Mouse (Mus musculus) gastrocnemius, postnatal 14 days (tissue): ENCODE results near the gene March9. TPM values are rescaled to one million over a fixed set of nuclear protein-coding genes. Genes with fewer than 3 reads are reported as not detected.
"Not testable (repeated sequence)": the region's sequence is repeated elsewhere in the genome, so short reads cannot be mapped to it uniquely, and the experiment has no call there.

Experiments used
- DNase-seq: peaks from one replicate; pipeline ENCODE4 v3.0.0; 2021; ENCODE audit warnings: mixed read lengths
- intact Hi-C: fragments of 180-260 bp; cut with DNase I; formaldehyde crosslinking; loops from one replicate; pipeline ENCODE4 v1.15.1; 2025; ENCODE audit warnings: low total_unique reads
- total RNA-seq, 2 experiments: library from RNA; stranded (reverse); gene quantifications; 2 replicates each; pipeline ENCODE4 v1.2.3; 2021

The March9 gene
- total RNA-seq, 2 experiments from 2014 or later = 0.82 to 1.2 TPM

DNA sequence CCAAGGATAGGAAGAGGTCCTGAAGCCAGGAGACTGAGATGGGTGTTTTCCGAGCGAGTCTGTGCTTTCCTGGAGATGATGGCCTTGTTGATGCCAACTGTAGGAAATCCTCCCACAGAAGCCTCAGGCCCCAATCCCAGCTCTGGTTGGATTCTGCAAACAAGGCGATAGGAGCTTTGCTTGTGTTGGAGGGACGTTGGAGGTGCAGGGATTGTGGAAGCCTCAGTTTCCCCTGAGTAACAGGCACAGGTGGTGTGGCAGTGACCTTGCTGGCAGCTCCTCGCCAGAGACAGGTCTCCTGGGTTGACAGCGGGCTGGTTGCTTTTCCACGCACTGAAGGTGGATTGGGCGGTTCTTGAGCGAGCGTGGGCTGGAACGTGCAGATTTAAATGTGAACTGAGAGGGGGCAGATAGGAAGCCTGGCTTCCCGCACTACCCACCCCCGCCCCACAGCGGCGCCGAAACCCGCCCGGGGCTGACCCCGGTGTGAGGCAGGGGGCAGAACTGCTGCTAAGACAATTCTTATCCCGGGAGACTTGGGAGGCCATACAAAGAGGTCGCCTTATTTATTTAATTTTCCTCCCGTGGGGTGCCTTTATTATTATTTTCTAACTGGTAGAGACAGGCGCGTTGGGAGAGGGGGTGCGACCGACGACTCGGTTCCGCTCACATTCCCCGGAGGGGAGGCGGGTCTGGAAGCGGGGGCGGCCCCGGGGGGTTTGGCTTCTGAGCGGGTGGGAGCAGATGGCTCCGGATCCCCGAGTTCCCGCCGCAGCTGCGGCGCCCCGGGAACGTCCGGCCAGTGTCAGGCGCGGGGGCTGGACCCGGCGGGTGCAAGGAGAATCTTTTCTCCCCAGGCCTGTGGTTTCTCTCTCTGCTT lies 21.2 kb upstream of the March9 start:
- intact Hi-C loops = no loop called here
- DNase-seq = peak; percentile 58

DNA sequence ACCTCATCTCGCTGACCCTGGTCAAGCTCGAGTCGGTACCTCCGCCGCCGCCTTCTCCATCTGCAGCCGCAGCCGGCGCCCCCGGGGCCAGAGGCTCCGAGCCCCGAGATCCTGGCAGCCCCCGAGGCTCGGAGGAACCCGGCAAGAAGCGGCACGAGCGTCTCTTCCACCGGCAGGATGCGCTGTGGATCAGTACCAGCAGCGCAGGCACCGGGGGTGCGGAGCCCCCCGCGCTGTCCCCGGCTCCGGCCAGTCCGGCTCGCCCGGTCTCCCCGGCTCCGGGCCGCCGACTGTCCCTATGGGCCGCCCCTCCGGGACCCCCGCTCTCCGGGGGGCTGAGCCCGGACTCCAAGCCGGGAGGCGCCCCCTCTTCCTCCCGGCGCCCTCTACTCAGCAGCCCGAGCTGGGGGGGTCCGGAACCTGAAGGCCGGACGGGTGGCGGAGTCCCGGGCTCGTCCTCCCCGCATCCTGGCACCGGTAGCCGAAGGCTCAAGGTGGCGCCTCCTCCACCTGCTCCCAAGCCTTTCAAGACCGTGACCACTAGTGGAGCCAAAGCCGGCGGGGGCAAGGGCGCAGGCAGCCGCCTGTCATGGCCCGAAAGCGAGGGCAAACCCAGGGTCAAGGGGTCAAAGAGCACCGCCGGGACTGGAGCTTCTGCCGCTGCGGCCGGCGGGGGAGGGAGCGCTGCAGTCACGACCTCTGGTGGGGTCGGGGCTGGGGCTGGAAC lies 19.8 kb upstream of the March9 start:
- no peak for DNase-seq
- intact Hi-C loops = no loop called here

DNA sequence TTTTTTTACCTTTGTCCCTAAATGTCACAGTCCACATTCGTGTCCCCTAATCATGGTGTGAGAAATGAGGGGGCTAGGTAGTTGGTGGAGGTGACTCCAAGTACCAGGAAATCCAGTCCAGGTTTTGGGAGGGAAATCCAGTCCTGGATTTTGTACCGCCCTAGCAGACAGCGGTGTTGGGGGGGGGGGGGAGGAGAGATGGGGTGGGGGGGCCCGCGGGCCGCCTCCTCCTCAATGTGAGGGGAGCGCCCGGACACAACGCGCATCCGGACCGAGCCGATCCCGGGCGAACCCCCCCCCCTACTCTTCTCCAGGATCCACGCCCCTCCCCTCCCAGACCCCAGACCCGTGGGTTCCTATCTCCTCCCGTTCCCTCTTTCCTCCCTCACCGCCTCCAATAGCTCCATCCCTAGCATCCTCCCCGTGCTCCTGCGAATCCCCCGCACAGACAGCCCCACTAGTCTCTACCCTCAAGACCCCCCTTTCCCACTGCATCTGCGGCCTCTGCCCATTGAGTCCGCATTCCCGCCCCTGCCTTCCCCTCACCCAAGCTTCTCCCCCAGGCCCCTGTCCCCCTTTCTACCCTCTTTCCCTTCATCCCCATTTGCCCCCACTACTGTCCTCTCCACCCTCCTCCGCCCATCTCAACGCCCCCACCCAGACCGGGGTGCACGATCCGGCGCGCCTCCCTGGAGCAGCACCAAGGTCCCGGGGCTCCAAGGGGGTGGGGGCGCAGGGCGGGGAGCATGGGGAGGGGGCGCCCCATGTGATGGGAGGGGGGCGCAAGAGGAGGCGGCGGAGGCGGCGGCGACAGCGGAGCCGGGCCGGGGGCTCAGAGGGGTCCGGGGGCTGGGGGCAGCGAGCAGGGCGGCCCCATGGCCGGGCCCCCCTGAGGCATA lies 18.9 kb upstream of the March9 start:
- peak; percentile 39 for DNase-seq
- intact Hi-C loops = no loop called here

DNA sequence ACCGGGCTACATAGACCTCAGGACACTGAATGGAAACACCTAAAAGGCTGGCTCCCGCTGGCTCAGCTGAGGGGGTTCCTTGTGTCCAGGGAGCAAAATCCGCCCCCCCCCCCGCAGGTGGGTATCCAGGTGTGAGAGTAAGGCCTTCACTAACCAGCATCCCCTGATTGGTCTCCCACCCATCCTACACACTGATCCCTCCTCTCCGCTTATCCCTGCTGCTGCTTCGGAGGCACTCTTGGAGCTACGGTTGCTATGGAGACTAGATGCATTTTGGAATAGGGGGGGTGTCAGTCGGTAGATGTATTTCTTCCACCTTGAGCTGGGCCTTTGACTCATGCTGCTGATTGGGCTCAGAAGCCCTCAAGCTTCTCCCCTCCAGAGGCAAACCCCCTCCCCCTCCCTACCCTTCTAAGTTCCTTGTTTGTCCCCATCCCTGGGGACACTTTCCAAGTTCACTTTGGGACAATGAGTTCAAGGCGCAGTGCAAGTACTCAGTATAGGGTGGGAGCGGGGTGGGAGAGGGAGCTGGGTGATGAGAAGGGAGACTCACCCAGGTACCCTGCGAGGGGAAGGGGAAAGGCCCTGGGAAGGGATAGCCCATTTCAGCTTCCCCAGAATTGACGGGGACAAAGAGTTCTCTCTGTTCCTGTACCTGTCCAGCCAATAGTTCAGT lies 18.2 kb upstream of the March9 start:
- DNase-seq = no peak
- intact Hi-C loops = no loop called here

DNA sequence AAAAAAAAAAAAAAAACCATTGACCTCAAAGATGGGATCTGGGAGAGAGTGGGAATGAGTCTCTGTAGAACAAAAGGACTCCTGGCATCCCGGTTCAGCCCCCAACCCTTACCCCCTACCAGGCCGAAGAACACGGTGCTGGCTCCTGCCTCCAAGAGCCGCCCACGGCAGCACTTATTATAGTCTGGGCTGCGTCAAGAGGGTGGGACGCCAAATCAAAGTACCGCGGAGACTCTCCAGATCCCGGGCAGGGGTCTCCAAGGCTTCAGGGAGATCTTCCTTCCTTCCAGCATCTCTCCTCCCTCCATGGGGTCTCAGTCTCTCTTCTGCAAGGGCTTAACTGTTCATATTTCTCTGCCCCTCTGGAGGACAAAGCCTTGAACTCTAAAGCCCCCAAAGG lies 17.5 kb upstream of the March9 start:
- intact Hi-C loops = no loop called here
- no peak for DNase-seq

DNA sequence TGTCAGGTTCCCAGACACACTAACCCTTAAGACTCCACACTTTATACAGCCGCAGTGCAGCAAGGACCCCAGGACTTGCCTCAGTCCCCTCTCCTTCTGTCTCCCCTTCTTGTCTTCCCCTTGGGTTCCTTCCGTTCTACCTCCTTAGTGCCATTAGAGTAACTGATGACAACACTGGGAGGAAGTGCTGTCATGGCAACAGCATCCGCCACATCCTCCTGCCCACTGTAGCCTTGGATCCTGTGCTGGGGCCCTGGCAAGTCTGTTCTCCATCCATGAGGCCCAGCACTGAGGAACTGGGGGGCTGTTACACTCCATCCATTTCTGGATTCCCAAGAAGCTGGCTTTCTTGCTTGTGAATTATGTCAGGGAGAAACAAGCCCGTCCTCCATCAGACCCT lies 16.1 kb upstream of the March9 start:
- intact Hi-C loops = no loop called here
- no peak for DNase-seq

DNA sequence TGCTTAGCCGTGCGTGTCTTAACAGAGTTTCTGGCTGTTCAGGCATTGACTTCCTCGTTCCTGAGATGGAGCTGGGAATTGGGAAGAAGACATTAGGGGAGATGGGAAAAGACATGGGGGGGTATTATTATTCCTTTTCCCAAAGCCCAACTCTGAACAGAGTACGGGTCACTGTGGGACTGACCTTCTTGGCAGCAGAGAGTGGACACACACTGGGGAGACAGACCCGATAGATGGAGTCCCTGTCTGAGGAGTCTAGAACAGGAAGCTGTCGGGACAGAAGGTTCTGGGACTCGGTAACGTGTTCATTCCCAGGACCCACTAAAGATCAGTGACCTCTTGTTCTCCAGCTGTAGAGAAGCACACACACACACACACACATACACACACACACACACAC lies 15.7 kb upstream of the March9 start:
- DNase-seq = no peak
- intact Hi-C loops = no loop called here

DNA sequence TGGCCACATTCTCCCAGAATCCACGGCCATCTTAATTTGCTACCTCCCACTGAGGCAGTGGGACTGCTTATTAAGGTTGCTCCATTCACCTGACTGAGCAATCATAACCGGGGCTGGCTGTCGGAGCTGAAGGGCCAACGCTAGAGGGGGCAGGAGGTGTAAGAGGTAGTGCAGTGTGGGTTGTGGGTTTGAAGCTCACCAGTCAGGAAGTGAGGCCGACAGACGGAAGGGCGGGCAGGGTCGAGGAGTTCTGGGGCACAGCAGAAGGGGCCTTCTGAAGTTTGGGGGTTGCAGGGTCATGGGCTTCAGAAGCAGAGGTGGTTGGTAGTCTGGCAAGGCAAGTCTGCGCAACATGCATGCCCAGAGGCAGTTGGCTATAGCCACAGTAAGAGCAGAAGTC lies 15.1 kb upstream of the March9 start, which contains the start of gene Agap2:
Gene Agap2, plus strand, starts transcription at position 205 of the 400 bp plus-strand sequence.
- intact Hi-C loops = no loop called here
- DNase-seq = no peak

DNA sequence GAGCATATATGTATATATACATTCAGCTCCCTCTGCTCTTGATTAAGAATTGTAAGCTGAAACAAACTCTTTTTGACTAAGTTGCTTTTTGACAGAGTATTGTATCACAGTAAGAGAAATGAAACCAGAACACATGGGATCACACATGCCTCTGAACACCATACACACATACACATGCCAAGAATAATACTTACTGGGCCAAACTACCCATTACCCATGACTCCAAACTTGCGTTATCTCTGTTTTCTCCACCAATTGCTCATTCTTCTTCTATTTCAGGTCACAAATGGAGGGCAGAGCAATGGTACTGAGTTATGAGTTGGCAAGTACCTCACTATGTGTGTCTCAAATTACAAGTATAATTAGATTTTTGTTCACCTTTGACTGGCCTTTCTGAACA lies 14.0 kb upstream of the March9 start:
- no peak for DNase-seq
- intact Hi-C loops = no loop called here

DNA sequence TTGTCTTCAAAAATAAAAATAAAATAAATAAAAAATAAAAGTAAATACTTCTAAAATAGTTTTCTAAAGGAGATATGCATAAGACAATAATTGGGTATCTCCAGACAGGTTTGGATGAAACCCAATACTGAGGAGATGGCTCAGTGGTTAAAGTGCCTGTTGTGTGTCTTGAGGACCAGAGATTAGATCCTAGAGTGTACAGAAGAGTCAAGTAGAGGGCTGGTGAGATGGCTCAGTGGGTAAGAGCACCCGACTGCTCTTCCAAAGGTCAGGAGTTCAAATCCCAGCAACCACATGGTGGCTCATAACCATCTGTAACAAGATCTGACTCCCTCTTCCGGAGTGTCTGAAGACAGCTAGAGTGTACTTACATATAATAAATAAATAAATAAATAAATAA lies 13.0 kb upstream of the March9 start:
- DNase-seq, intact Hi-C loops: not testable (repeated sequence)

DNA sequence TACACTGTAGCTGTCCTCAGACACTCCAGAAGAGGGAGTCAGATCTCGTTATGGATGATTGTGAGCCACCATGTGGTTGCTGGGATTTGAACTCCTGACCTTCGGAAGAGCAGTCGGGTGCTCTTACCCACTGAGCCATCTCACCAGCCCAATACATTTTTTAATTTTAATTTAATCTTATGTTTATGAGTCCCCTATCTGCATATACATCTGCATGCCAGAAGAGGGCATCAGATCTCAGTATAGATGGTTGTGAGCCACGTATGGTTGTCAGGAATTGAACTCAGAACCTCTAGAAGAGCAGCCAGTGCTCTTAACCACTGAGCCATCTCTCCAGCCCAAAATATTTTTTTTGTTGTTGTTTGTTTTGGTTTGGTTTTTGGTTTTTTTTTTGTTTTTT lies 12.3 kb upstream of the March9 start:
- intact Hi-C loops, DNase-seq: not testable (repeated sequence)

DNA sequence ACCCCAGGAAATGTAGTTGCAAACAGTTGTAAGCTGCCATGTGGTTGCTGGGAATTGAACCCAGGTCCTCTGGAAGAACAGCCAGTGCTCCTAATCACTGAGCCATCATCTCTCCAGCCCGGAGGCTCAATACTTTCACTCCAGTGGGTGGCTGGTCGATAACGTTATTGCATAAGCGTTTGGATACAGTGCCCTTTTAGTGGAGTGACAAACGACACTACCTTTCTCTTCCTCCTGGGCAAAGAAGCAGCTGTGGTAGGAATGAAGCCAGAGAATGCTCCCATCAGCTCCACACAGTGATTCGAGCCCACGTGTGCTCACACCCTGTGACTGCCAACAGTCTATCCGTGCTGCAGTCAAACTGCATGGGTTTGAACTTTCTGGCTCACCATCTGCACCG lies 11.2 kb upstream of the March9 start:
- DNase-seq = no peak

DNA sequence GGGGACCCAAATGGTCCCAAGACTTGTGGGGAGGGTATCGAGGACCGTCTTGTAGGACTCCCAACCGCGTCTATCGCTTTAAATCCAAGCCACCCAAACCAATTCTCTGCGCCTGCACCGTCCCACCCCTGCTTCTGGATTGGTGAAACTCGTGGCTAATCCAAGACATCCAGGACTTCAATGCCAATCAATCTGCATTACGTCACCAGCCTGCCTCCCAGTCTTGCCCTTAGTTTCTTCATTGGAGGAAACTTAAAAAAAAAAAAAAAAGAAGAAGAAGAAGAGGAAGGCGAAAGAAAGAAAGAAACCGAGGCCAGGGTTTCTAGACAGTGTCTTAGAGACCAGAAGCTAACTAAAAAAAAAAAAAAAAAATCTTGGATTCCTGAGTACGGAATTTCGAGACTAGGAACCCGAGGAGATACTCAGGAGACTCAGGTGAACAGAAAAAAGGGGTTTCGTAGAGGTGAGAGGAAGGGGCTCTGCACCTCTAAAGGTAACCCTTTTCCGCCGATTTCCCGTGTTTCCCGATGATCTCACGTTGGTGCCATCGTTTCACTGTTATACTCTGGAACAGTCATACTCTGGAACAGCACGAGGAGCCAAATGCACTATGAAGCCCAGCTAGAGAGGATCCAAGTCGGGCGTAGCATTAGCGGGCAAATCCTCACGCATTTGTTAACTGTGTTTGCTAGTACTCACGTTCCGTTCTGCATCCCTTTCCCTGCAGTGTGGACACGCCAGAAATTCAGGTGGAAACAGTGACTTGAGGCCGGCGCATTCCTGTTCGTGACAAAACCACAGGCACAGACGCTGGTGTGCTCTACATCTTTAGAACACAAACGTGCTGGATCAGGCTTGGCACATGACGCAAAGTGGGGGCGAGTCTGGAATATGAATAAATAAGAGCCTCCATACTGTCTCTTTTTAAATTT lies 10.5 kb upstream of the March9 start, which contains the start of gene Tspan31:
Gene Tspan31, minus strand, starts transcription at position 75 of the 932 bp plus-strand sequence.
- intact Hi-C loops = no loop called here

More for the DNA sequence above, 11.2 kb upstream of the March9 start:
- intact Hi-C loops = no loop called here

DNA sequence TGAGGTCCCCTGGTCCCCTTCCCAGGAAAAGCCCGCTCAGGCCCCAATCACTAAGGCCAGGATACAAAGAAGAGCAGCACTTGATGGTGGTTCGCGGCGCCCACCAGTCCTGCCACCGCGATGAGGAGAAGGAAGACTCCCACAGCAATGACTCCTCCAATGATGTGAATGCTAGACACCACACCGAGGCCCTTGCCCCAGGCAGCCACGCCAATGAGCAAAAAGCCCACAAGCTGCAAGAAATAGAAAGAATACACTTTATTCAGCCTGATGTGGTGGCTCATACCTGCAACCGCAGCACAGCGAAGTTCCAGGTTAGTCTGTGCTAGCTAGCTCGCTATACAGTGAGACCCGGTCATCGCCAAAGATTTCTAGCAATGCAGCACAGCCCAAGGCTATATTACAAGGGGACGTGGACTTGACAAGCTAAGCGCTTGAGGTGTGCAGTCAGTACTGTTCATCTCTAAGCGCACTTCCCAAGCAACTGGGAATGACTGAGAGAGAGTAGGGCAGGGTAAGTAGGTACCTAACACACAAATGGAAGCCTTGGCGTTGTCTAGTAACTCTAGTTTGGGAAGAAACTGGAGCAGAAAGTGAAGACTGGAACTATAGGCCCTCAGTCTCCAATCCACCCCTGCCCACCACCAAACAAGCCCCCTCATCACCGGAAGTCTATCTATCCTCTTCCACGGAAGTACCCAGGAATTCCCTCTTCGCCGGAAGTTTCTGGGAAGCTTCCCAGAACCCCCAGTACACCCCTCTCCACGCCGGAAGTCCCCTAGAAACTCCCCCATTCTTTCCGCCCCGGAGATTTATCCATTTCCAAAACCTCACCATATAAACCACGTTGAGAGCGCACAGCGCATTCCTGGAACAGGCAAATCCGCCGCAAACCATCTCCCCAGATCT lies 9.6 kb upstream of the March9 start:
- DNase-seq = no peak
- intact Hi-C loops = no loop called here

More for the DNA sequence above, 10.5 kb upstream of the March9 start, which contains the start of gene Tspan31:
- DNase-seq = peak; percentile 89

DNA sequence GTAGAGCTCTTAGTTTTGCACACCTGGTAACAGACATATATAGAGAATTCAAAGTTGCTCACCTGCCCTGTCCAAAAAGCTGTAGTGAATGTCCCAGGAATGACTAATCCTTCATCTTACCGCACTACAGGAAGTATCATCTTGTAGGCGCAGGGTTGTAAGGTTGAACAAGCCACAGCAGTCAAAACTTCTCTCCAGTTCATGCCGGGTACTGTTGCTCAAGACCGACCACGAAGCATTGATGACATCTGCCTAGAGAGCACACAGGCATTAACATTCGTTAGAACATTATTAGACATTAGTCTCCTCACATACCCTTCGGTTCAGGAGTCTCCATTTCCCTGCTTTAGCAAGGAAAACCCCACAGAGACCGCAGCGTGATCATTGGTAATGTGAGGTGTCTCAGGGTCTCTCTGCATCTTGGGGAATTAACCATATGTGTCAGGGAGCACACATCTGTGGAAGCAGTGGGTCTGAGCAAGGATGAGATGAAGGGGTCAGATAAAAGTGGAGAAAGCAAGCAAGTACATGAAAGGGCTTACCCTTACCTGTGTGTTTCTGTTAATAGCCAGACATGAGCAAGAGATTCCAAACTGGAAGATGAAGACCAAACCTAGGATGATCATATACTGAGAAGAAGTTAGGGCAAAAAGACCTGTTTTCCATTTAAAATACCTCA lies 8.5 kb upstream of the March9 start:
- DNase-seq = no peak
- intact Hi-C loops = no loop called here

DNA sequence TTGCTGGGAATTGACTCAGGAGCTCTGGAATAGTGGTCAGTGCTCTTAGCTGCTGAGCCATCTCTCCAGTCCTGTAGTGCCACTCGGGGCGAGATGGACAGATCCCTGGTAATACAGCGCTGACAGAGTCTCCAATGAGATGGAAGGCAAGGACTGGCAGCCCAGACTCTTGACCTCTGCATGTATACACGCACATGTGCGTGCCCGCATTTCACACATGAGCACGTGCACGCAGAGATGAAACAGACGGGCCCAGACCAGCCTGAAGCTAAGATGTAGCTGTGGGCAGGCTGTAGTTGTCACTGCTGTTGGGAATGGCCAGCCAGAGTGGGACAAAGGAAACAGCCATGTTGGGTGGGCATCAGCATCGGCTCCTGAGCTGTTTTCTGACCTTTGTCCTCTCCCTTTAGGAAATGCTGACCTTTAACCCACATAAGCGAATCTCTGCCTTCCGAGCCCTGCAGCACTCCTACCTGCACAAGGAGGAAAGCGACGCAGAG lies 6.6 kb upstream of the March9 start:
- no peak for DNase-seq
- intact Hi-C loops = no loop called here
